Mouse (Mus musculus) limb, embryonic 11.5 days (tissue): Measurements from ENCODE around the gene Runx1. TPM values are rescaled to one million over a fixed set of nuclear protein-coding genes. Genes with fewer than 3 reads are reported as not detected.

Experiments used
- ATAC-seq: fragments of 200-750 bp; cut with Nextera tagmentation; 2 replicates; pipeline ENCODE4 v1.8.0; 2017; ENCODE audit warnings: low read depth; ENCODE audit not compliant: insufficient number of reproducible peaks, low FRiP score, low TSS enrichment
- DNase-seq: peaks from one replicate; pipeline ENCODE4 v3.0.0-alpha.2; 2015; ENCODE audit warnings: low spot score
- H3K27ac ChIP-seq: fragments of 300-500 bp; sonication (generic); replicated peaks from 2 replicates; pipeline ENCODE4 v1.5.1; 2014; ENCODE audit warnings: low read depth, mild to moderate bottlenecking, low read length
- H3K27me3 ChIP-seq: fragments of 300-500 bp; sonication (generic); 2 replicates; pipeline ENCODE4 v1.6.1; 2014; ENCODE audit warnings: mild to moderate bottlenecking, low read length, mixed read lengths; ENCODE audit not compliant: control insufficient read depth, insufficient read depth
- H3K36me3 ChIP-seq: fragments of 300-500 bp; sonication (generic); 2 replicates; pipeline ENCODE4 v1.6.1; 2014; ENCODE audit warnings: mild to moderate bottlenecking, low read length, moderate library complexity, mixed read lengths; ENCODE audit not compliant: control insufficient read depth, insufficient read depth
- H3K4me1 ChIP-seq: fragments of 300-500 bp; sonication (generic); 2 replicates; pipeline ENCODE4 v1.6.1; 2014; ENCODE audit warnings: low read length, mixed read lengths; ENCODE audit not compliant: control insufficient read depth, insufficient read depth
- H3K4me2 ChIP-seq: fragments of 300-500 bp; sonication (generic); 2 replicates; pipeline ENCODE4 v1.6.1; 2014; ENCODE audit warnings: low read depth, mild to moderate bottlenecking, moderate library complexity; ENCODE audit not compliant: severe bottlenecking
- H3K4me3 ChIP-seq: fragments of 300-500 bp; sonication (generic); 2 replicates; pipeline ENCODE4 v1.5.1; 2014; ENCODE audit warnings: low read depth, low read length
- H3K9ac ChIP-seq: fragments of 300-500 bp; sonication (generic); 2 replicates; pipeline ENCODE4 v1.6.1; 2014; ENCODE audit warnings: mild to moderate bottlenecking, low read length
- H3K9me3 ChIP-seq: fragments of 300-500 bp; sonication (generic); 2 replicates; pipeline ENCODE4 v1.6.1; 2016; ENCODE audit warnings: low read length; ENCODE audit not compliant: control insufficient read depth
- WGBS: fragments of 180-500 bp; shearing (Covaris S2); extraction: QIAGEN DNeasy Blood & Tissue Kit; methylation state at CpG from one replicate; pipeline ENCODE4 v1.1.7; 2014; 5-methylcytosine and 5-hydroxymethylcytosine counted together
- polyA plus RNA-seq: library from polyadenylated mRNA; unstranded; fragments of >200 nt; fragmentation: Nextera tagmentation; extraction: Ambion mirVana; gene quantifications from 2 replicates; pipeline ENCODE4 v1.2.1, GENCODE M21; 2014

Gene Runx1
- polyA plus RNA-seq, 1 experiment from 2014 or later = 2.7 TPM

DNA sequence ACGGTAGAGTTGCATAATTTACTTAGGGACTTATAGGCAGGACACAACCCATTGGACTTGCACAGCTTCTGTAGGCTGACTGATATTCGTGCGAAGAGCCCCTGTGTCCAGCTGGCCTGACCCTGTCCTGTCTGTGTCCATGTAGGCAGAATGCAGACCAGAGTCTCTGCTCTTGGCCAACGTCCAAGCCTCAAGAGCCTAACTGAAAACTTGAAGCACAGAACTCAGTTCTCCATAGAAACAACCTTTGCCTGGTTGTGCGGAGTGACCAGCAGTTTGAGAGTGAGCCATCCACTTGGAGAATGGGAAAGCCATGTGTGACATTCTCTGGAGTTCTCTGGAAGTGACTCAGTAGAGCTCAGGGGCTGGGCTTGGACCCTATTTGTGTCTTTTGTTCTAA lies 149.3 kb downstream of the Runx1 start:
- Histone ChIP-seq H3K4me2 (no peak overlapping the region), H3K9ac (no peak overlapping the region), H3K27ac (no peak overlapping the region), H3K4me3 (no peak overlapping the region), H3K27me3 (no peaks in the 10 kb centered on the region), H3K4me1 (0 out of 2 replicates have a peak, but pooled peaks cover 8% of the 10 kb centered on the region), H3K9me3 (no peaks in the 10 kb centered on the region), H3K36me3 (no peaks in the 10 kb centered on the region)
- DNase-seq (no peak), ATAC-seq (no peak)
- 96% methylated on average over 5 of the region's 5 CpGs for WGBS

DNA sequence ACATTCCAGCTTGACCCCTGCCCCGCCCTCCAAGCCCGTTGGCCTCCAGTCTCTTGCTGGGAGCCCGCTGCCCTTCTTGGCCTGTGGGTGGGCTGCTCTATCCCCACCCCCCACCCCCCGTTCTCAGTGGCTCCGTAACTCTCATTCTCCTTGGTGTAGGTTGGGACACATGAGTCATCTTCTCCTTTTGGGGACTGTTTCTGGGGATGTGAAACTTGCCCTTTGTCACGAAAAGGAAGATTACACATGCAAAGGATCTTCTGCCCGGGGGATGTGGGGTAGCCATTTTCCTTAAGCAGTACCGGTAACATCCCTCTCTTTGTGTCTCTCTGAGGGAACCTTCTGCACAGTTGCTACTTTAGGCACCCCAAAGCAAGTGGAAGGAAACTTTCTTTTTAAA lies 150.3 kb downstream of the Runx1 start:
- WGBS = 61% methylated on average over 8 of the region's 8 CpGs

DNA sequence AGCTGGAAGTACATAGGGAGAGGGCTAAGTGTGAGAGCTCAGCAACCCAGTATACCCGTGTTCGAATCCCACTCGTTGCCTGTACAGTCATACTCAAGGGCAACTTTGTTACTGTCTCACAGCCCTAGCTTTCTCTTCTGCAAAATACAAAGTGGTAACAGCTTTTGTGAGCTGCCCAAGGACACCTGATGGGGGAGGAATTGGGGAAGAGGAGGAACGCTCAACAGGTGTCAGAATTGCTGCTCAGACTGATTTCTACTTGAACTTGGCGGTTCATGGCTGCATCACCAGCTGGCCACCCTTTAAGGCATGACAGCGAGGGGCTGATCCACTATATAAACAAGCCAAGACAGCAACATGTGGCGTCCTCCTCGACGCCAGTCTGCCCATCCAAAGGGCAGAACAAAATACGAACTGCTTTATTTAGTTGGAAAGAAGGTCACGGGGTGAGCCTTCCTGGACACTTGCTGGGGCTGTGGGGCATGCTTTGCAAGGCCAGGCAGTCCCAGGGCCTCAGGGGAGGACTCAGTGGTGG lies 151.0 kb downstream of the Runx1 start:
- H3K9me3 ChIP-seq = no peaks in the 10 kb centered on the region
- H3K4me1 ChIP-seq = 0 out of 2 replicates have a peak, but pooled peaks cover 8% of the 10 kb centered on the region
- H3K27me3 ChIP-seq = no peaks in the 10 kb centered on the region
- 84% methylated on average over 11 of the region's 11 CpGs for WGBS
- no peak overlapping the region for H3K4me2 ChIP-seq
- H3K27ac ChIP-seq = no peak overlapping the region
- ATAC-seq = no peak
- no peak overlapping the region for H3K4me3 ChIP-seq
- H3K36me3 ChIP-seq = no peaks in the 10 kb centered on the region
- no peak overlapping the region for H3K9ac ChIP-seq
- no peak for DNase-seq

More for the DNA sequence above, 150.3 kb downstream of the Runx1 start:
- H3K27me3 ChIP-seq = no peaks in the 10 kb centered on the region
- no peak overlapping the region for H3K4me3 ChIP-seq
- no peak overlapping the region for H3K4me2 ChIP-seq
- no peak overlapping the region for H3K27ac ChIP-seq
- no peak for DNase-seq
- H3K36me3 ChIP-seq = no peaks in the 10 kb centered on the region
- H3K9me3 ChIP-seq = no peaks in the 10 kb centered on the region
- no peak overlapping the region for H3K9ac ChIP-seq
- no peak for ATAC-seq
- 0 out of 2 replicates have a peak, but pooled peaks cover 8% of the 10 kb centered on the region for H3K4me1 ChIP-seq

DNA sequence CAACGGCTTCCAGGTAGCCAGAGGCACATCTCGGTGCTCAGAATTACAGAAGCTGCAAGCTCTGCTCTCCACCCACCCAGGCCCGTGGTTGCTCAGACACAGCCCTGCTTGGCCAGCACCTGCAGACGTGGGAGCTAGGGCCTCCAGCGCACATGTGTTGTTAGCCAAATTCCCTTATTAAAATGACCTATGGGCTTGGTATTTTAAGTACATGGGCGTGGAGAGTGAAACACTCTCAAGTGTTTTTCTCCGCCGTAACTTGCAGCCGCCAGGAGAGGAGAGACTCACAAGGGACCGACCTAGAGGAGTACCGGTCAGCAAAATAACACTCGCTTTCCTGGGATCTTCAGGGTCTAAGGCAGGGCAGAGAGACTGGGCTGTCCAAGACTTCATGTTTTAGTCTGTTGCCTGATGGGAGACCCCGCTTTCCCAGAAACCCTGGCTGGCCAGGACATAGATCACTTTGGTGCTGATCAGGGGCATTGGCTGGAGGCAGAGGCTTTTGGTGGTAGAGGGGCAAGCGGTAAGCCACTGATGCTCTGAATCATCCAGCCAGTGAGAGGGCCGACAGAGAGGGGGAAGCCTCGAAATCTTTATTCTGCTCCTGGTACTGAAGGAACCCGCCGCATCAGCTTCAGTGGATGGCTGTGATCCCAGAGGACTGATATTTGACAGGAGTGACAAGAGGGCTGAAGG lies 151.7 kb downstream of the Runx1 start:
- ATAC-seq (no peak), DNase-seq (peak; percentile 41)
- WGBS = 67% methylated on average over 18 of the region's 18 CpGs
- Histone ChIP-seq H3K4me3 (no peak overlapping the region), H3K9ac (0 out of 2 replicates have a peak overlapping the region, but pooled peaks have one; percentile 17), H3K36me3 (no peaks in the 10 kb centered on the region), H3K4me2 (no peak overlapping the region), H3K27me3 (no peaks in the 10 kb centered on the region), H3K4me1 (0 out of 2 replicates have a peak, but pooled peaks cover 8% of the 10 kb centered on the region), H3K27ac (no peak overlapping the region), H3K9me3 (no peaks in the 10 kb centered on the region)

DNA sequence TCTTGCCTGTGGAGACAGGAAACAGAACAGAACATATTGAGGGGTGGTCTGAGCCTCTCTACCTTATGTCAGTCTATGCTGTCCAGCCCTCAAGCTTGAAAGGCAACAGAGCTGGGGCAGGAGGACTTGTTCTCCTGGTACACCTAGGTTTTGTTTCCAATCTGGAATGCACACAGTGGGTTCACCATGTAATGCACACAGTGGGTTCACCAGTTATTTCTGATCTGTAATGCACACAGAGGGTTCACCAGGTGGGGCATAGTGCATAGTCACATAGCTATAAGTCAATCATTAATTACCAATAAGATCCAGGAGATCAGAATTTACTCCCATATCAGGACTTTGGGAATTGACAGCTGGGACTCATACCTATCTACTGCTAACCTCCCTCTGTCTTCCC lies 157.1 kb downstream of the Runx1 start:
- no peaks in the 10 kb centered on the region for H3K36me3 ChIP-seq
- H3K27ac ChIP-seq = no peak overlapping the region
- H3K9ac ChIP-seq = no peak overlapping the region
- DNase-seq (no peak), ATAC-seq (no peak)
- no peaks in the 10 kb centered on the region for H3K9me3 ChIP-seq
- no peak overlapping the region for H3K4me3 ChIP-seq
- no peak overlapping the region for H3K4me2 ChIP-seq
- no peaks in the 10 kb centered on the region for H3K27me3 ChIP-seq
- 0 out of 2 replicates have a peak, but pooled peaks cover 2% of the 10 kb centered on the region for H3K4me1 ChIP-seq

DNA sequence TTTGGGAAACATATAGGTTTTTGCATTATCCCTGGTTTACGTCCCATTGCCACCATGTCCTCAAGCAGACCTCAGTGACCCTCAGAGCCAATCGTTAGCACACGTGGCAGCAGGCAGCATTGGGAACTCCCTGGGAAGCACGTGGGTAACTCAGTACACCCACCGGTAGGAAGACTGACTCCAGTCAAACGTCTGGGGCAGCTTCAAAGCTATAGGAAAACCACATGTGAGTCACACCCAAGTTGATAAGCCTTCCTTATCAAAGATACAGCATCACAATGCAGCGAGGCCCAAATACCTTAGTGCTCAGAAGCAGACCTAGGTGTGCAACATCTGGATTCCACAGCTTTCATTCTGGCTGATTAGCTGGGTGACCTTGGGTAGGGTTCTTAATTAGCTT lies 164.2 kb downstream of the Runx1 start:
- Histone ChIP-seq H3K4me3 (no peak overlapping the region), H3K27ac (no peak overlapping the region), H3K4me1 (peaks cover 9% of the 10 kb centered on the region; the same call in 1 of the 2 replicates), H3K36me3 (no peaks in the 10 kb centered on the region), H3K9me3 (no peaks in the 10 kb centered on the region), H3K4me2 (no peak overlapping the region), H3K9ac (no peak overlapping the region), H3K27me3 (no peaks in the 10 kb centered on the region)
- ATAC-seq (no peak), DNase-seq (no peak)
- 66% methylated on average over 7 of the region's 7 CpGs for WGBS

DNA sequence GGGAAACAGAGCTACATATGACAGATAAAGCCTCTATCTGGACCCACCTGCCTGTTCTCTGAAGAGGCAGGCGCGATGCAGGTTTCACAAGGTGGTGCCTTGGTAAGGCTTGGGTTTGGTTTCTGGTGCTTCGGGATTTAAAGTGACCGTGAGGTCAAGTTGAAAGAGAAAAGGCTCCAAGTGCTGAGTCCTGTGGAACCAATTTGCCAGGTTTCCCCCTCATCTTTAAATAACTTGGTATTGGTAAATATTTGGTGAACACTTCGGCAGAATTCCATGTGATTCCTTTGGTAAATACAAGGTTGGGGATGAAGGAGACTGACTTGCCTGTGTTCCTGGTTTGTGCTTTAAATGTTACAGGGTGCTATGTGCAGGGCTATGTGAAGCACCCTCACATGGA lies 169.2 kb downstream of the Runx1 start:
- H3K4me1 ChIP-seq = peaks cover 27% of the 10 kb centered on the region; the same call in 1 of the 2 replicates

DNA sequence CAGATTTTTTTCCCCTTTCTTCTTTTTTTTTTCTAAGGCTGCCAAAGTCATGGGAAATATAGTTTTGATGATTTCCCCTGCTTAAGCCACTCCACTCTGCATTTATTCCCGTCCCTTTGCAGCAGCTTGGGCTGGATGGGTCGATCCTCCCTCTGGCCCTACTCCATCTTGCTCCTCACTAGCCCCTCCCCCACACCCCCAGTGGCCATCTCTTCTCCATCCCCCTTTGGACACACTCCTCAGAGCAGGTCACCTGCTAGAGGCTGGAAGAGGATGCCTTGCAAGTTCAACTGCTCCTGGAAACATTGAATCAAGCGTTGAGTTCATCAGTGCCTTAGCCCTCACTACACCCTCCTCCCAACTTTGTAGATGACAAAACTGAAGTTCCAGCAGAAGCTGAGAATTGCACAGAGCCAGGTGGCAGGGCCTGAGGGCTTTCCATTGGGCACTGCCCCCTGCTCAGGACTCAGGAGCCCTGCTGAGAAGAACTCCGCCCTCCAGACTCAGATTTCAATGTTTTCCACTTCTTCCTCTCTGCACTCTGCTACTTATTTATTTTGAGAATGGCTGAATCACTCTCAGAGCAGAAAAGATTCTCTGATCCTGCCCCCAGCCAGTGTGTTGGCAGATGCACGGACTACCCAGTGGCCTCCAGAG lies 171.5 kb downstream of the Runx1 start:
- peaks cover 27% of the 10 kb centered on the region; the same call in 1 of the 2 replicates for H3K4me1 ChIP-seq
- WGBS = 48% methylated on average over 5 of the region's 5 CpGs
- H3K27me3 ChIP-seq = no peaks in the 10 kb centered on the region
- no peaks in the 10 kb centered on the region for H3K9me3 ChIP-seq
- H3K27ac ChIP-seq = peak overlapping the region; percentile 56; the same call in 1 of the 2 replicates
- H3K4me2 ChIP-seq = peak overlapping the region; percentile 12; the same call in 1 of the 2 replicates
- no peaks in the 10 kb centered on the region for H3K36me3 ChIP-seq
- peak; percentile 49; the same call in 1 of the 2 replicates for ATAC-seq
- no peak overlapping the region for H3K9ac ChIP-seq
- DNase-seq = no peak
- no peak overlapping the region for H3K4me3 ChIP-seq

More for the DNA sequence above, 169.2 kb downstream of the Runx1 start:
- no peak overlapping the region for H3K4me2 ChIP-seq
- 89% methylated on average over 5 of the region's 5 CpGs for WGBS
- H3K36me3 ChIP-seq = no peaks in the 10 kb centered on the region
- no peaks in the 10 kb centered on the region for H3K27me3 ChIP-seq
- H3K4me3 ChIP-seq = no peak overlapping the region
- H3K9ac ChIP-seq = no peak overlapping the region
- no peak overlapping the region for H3K27ac ChIP-seq
- ATAC-seq (no peak), DNase-seq (no peak)
- H3K9me3 ChIP-seq = no peaks in the 10 kb centered on the region
